Mouse (Mus musculus): ENCODE results near the gene Lkaaear1. TPM values are rescaled to one million over a fixed set of nuclear protein-coding genes. Genes with fewer than 3 reads are reported as not detected.

The Lkaaear1 gene
- polyA plus RNA-seq, 1 experiment: not detected

GRCm38 (mm10) chr2:181670913-181671311 is 27.3 kb downstream of the Lkaaear1 start:
- H3K27me3 ChIP-seq (replicated peaks; ENCODE audit: control insufficient read depth, insufficient read depth, low read length): no peaks in the 10 kb centered on the region; the same call in 1 of the 2 replicates
- TF ChIP-seq CTCF (conservative IDR thresholded peaks at IDR 0.05; ENCODE audit: insufficient read depth, insufficient read length, low read depth, low read length) (no peak), POLR2A (IDR thresholded peaks at IDR 0.05; ENCODE audit: low read depth, low read length) (no peak)
- no peaks in the 10 kb centered on the region for H3K36me3 ChIP-seq (ENCODE audit: control insufficient read depth, insufficient read depth, low read length)
- peak overlapping the region; percentile 30 for H3K4me3 ChIP-seq (ENCODE audit: insufficient read depth, low read depth, low read length)
- H3K27ac ChIP-seq (ENCODE audit: insufficient read depth, low read depth, low read length): peak overlapping the region; percentile 66
- H3K4me1 ChIP-seq (ENCODE audit: control insufficient read depth, insufficient read depth, low read length): no peaks in the 10 kb centered on the region
- WGBS: under 1% methylated on average over 41 of the region's 41 CpGs
- DNase-seq: no peak

GRCm38 (mm10) chr2:181670285-181670912 is 27.8 kb downstream of the Lkaaear1 start:
- peak overlapping the region; percentile 30 for H3K4me3 ChIP-seq (ENCODE audit: insufficient read depth, low read depth, low read length)
- 0 out of 2 replicates have a peak, but pooled peaks have one; percentile 1 for TF ChIP-seq CTCF (conservative IDR thresholded peaks at IDR 0.05; ENCODE audit: insufficient read depth, insufficient read length, low read depth, low read length)
- TF ChIP-seq POLR2A (IDR thresholded peaks at IDR 0.05; ENCODE audit: low read depth, low read length): no peak
- no peaks in the 10 kb centered on the region for H3K4me1 ChIP-seq (ENCODE audit: control insufficient read depth, insufficient read depth, low read length)
- 5% methylated on average over 56 of the region's 56 CpGs for WGBS
- peak; percentile 43 for DNase-seq
- H3K36me3 ChIP-seq (ENCODE audit: control insufficient read depth, insufficient read depth, low read length): no peaks in the 10 kb centered on the region
- H3K27me3 ChIP-seq (replicated peaks; ENCODE audit: control insufficient read depth, insufficient read depth, low read length): no peaks in the 10 kb centered on the region; the same call in 1 of the 2 replicates
- H3K27ac ChIP-seq (ENCODE audit: insufficient read depth, low read depth, low read length): peak overlapping the region; percentile 66; the same call in 1 of the 2 replicates

GRCm38 (mm10) chr2:181663298-181663630 is 35.0 kb downstream of the Lkaaear1 start:
- peaks cover 4% of the 10 kb centered on the region; the same call in 1 of the 2 replicates for H3K4me1 ChIP-seq (ENCODE audit: control insufficient read depth, insufficient read depth, low read length)
- 36% methylated on average over 4 of the region's 4 CpGs for WGBS
- H3K4me3 ChIP-seq (ENCODE audit: insufficient read depth, low read depth, low read length): no peak overlapping the region
- H3K36me3 ChIP-seq (ENCODE audit: control insufficient read depth, insufficient read depth, low read length): no peaks in the 10 kb centered on the region
- TF ChIP-seq CTCF (conservative IDR thresholded peaks at IDR 0.05; ENCODE audit: insufficient read depth, insufficient read length, low read depth, low read length) (no peak), POLR2A (IDR thresholded peaks at IDR 0.05; ENCODE audit: low read depth, low read length) (no peak)
- peak overlapping the region; percentile 84 for H3K27ac ChIP-seq (ENCODE audit: insufficient read depth, low read depth, low read length)
- peak; percentile 88 for DNase-seq
- no peaks in the 10 kb centered on the region for H3K27me3 ChIP-seq (replicated peaks; ENCODE audit: control insufficient read depth, insufficient read depth, low read length)

GRCm38 (mm10) chr2:181662620-181663297 is 35.5 kb downstream of the Lkaaear1 start:
- WGBS: 69% methylated on average over 3 of the region's 3 CpGs
- Histone ChIP-seq H3K27me3 (replicated peaks; ENCODE audit: control insufficient read depth, insufficient read depth, low read length) (no peaks in the 10 kb centered on the region), H3K36me3 (ENCODE audit: control insufficient read depth, insufficient read depth, low read length) (no peaks in the 10 kb centered on the region), H3K4me3 (ENCODE audit: insufficient read depth, low read depth, low read length) (no peak overlapping the region), H3K4me1 (ENCODE audit: control insufficient read depth, insufficient read depth, low read length) (peaks cover 4% of the 10 kb centered on the region; the same call in 1 of the 2 replicates), H3K27ac (ENCODE audit: insufficient read depth, low read depth, low read length) (peak overlapping the region; percentile 84)
- no peak for TF ChIP-seq CTCF (conservative IDR thresholded peaks at IDR 0.05; ENCODE audit: insufficient read depth, insufficient read length, low read depth, low read length)
- no peak for TF ChIP-seq POLR2A (IDR thresholded peaks at IDR 0.05; ENCODE audit: low read depth, low read length)
- DNase-seq: peak; percentile 79

GRCm38 (mm10) chr2:181659609-181660055 is 38.6 kb downstream of the Lkaaear1 start:
- H3K27ac ChIP-seq (ENCODE audit: insufficient read depth, low read depth, low read length): peak overlapping the region; percentile 33; the same call in 1 of the 2 replicates
- TF ChIP-seq CTCF (conservative IDR thresholded peaks at IDR 0.05; ENCODE audit: insufficient read depth, insufficient read length, low read depth, low read length) (peak; percentile 87), POLR2A (IDR thresholded peaks at IDR 0.05; ENCODE audit: low read depth, low read length) (no peak)
- peaks cover 2% of the 10 kb centered on the region; the same call in 1 of the 2 replicates for H3K36me3 ChIP-seq (ENCODE audit: control insufficient read depth, insufficient read depth, low read length)
- no peaks in the 10 kb centered on the region for H3K27me3 ChIP-seq (replicated peaks; ENCODE audit: control insufficient read depth, insufficient read depth, low read length)
- peaks cover 4% of the 10 kb centered on the region; the same call in 1 of the 2 replicates for H3K4me1 ChIP-seq (ENCODE audit: control insufficient read depth, insufficient read depth, low read length)
- H3K4me3 ChIP-seq (ENCODE audit: insufficient read depth, low read depth, low read length): no peak overlapping the region
- peak; percentile 94 for DNase-seq
- 7% methylated on average over 9 of the region's 9 CpGs for WGBS

GRCm38 (mm10) chr2:181658930-181659555 is 39.2 kb downstream of the Lkaaear1 start:
- Histone ChIP-seq H3K4me1 (ENCODE audit: control insufficient read depth, insufficient read depth, low read length) (peaks cover 4% of the 10 kb centered on the region; the same call in 1 of the 2 replicates), H3K27me3 (replicated peaks; ENCODE audit: control insufficient read depth, insufficient read depth, low read length) (no peaks in the 10 kb centered on the region), H3K36me3 (ENCODE audit: control insufficient read depth, insufficient read depth, low read length) (peaks cover 2% of the 10 kb centered on the region; the same call in 1 of the 2 replicates), H3K4me3 (ENCODE audit: insufficient read depth, low read depth, low read length) (no peak overlapping the region), H3K27ac (ENCODE audit: insufficient read depth, low read depth, low read length) (peak overlapping the region; percentile 33; the same call in 1 of the 2 replicates)
- DNase-seq: peak; percentile 74
- 43% methylated on average over 17 of the region's 17 CpGs for whole genome bisulfite sequencing
- TF ChIP-seq CTCF (conservative IDR thresholded peaks at IDR 0.05; ENCODE audit: insufficient read depth, insufficient read length, low read depth, low read length) (peak; percentile 59), POLR2A (IDR thresholded peaks at IDR 0.05; ENCODE audit: low read depth, low read length) (no peak)

Measured in kidney, adult 2 months (tissue).